Mouse (Mus musculus): ENCODE measurements around the gene Ehhadh. TPM values are rescaled to one million over a fixed set of nuclear protein-coding genes. Genes with fewer than 3 reads are reported as not detected.
A peak's percentile ranks its signal among the peaks of the same experiment; 100 is the strongest.
"Not testable (repeated sequence)": the region's sequence is repeated elsewhere in the genome, so short reads cannot be mapped to it uniquely, and the experiment has no call there.

Ehhadh gene
- total RNA-seq, 2 experiments from 2014 or later = 12.9 to 18.9 TPM

- intact Hi-C loops (cut with DNase I) = no loop called here
These were observed 16.7 kb upstream of the Ehhadh start for GRCm38 (mm10) chr16:21804258-21804657.

DNA sequence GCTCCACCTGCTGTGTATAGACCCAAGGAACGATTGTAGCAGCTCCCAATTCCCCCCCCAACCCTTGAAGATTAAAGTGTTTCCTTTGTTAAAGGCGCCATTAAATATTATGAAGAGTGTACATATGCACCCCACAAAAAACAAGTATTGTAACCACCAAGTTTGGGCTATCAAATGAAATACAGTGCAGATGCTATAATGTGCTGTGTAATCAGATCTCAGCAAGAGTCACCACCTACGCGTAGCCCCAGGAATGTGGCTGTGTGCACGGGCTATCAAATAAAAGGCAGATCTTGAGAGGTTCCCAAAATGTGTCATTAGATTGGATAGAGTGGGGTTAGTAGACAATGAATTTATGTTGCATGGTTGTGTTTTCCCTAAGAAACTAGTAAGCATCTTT is 7.5 kb upstream of the Ehhadh start:
- DNase-seq = no peak
- intact Hi-C loops (cut with DNase I) = no loop called here

More at GRCm38 (mm10) chr16:21804258-21804657, 16.7 kb upstream of the Ehhadh start:
- no peak for DNase-seq

DNA sequence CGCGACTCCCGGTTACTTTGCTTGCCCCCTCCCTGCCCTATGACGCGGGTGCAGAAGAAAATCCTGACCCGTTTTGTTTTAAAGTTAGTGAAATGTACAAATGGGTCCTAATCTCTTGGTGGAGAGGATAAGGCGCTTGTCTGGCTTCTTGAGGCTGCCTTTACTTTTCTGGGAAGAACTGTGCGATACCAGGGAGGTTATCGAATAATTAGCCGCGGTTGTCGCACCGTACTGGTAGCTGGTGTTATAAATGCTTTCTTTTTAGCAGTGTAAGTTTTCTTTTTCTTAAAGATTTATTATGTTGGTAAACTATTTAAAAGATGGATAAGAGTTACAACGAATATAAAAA is 7.1 kb upstream of the Ehhadh start:
- intact Hi-C loops (cut with DNase I) = no loop called here
- DNase-seq = no peak

DNA sequence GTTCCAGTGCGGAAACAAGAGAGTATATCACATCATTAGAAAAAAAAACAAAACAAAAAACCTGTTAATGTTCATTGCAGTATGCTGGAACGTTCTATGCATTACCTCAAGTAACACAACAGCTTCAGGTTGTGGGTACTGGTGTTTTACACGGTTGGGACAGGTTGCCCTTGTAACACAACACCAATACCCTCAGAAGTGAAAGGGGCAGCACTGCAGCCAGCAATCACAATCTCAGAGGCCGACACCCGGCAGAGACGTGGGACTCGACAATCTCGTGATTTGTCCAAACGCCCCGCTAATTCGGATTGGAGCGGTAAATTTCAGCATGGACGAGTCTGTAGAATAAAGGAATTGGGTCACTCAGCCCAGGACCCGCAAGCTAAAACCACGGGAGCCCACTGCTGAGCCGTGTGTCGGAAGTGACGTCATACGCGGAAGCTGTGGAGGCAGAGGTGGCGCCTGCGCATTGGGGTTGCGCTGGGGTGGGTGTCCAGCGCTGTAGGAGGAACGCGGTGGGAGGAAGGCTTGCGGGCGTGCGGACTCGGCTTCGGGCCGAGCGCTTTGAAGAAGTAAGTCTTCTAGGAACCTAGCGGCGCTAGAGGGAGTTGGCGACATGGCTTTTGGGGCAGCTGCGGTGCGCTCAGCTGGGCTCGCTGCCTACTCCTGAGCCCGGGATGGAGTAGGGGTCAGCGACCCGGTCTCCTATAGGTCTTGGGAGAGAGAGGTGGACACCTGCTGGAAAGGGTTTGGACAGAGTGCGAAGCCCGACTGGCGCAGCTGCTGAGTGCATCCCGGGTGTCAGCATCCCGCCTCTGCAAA is 6.5 kb upstream of the Ehhadh start, which contains the start of gene Map3k13:
TSS of gene Map3k13 (plus strand) at position 472 of the 822 bp plus-strand sequence.
- intact Hi-C loops (cut with DNase I) = no loop called here
- DNase-seq = peak; percentile 95 to 98

DNA sequence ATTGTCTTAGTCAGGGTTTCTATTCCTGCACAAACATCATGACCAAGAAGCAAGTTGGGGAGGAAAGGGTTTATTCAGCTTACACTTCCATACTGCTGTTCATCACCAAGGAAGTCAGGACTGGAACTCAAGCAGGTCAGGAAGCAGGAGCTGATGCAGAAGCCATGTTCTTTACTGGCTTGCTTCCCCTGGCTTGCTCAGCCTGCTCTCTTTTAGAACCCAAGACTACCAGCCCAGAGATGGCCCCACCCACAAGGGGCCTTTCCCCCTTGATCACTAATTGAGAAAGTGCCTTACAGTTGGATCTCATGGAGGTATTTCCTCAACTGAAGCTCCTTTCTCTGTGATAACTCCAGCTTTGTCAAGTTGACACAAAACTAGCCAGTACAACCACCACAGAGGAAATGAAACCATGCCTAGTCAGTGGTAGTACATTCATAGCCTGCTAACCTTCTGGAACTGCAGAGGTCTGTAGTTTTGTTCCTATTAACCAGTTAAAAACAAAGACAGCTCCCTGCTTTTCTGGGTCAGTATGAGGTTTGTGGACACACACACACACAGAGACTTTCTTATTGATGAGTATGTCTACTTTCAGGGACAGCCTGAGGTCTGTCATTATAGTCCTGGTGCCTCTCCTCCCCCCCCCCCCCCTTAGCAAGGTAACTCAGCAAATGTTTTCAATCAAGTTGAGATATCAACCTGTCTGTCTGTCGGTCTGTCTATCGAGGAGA is 5.6 kb upstream of the Ehhadh start:
- DNase-seq; intact Hi-C loops (cut with DNase I): not testable (repeated sequence)

DNA sequence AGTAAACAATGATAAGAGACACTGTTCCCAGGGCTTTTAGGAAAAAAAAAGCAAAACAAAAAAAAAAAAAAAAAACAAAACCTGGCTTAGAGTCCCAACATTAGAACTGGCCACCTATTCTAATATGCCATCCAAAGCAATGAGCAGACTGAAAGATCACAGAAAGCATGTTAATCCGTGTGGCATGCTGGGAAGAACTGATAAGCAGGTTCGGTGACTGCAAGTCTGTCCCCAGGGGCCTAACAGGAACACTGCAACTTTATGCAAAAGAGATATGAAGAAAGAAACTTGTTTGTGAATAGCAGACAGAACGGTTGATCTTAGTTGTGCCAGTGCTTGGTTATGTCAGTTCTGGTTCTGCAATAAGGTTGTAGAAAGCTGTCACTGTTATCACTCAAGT is 4.2 kb upstream of the Ehhadh start:
- intact Hi-C loops (cut with DNase I) = no loop called here

DNA sequence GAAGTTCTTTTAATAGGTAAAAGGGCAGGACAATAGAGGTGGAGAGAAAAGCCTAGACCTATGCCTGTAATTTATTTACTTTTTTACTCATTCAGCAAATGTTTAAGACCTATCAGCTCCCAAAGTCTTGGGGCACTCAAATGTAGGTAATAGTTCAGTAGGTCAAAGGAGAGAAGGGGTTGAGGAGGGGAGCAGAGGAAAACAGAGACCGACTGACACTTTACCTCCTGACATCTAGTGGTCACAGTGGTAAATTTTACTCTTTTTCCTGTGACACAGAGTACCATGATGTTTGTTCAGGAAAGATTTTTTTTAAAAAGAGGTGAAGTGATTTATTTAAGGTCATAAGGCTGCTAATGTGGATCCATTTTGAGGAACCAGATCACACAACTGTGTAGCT is 2.9 kb upstream of the Ehhadh start:
- DNase-seq = no peak
- intact Hi-C loops (cut with DNase I) = no loop called here

More for the DNA sequence above, 4.2 kb upstream of the Ehhadh start:
- no peak for DNase-seq

- DNase-seq = no peak
- intact Hi-C loops (cut with DNase I) = no loop called here
These were observed 1.6 kb upstream of the Ehhadh start for GRCm38 (mm10) chr16:21789180-21789579.

DNA sequence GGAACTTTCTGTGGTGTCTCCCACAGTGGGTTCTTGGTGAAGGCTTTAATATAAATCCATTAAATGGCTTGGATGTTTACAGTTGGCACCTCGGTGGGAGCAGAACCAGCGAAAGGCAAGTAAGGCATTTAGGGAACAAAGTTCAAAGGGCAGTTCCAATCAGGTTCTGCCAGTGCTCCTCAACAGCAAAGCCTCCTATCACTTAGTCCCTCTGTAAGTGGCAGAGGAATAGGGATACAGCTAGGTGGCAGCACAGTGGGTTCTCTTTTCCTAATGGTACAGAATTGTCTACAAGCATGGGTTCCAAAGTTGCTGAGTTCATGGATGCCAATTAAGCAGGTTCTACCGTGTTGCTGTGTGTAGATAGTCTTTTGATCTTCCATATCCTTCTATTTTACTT is 974 bp upstream of the Ehhadh start:
- no peak for DNase-seq
- intact Hi-C loops (cut with DNase I) = no loop called here

DNA sequence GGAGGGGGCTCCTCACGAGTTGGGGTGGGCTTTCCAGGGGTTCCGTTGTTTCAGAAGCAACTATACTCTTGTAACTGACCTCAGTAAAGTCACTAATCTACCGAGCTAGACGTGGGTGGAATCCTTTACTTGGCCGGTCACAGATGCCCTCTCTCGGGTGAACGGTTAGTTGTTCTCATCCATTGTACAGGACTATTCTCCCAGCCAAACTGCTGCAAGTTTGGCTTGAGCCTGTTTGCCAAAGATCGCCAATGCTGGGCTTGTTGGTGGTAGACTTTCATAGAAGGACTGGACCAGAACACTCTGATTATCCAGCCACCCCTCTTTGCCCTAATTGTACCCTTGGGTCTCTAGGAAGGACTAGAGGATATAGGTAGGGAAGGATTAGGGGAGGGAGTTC is 1.3 kb downstream of the Ehhadh start:
- no peak for DNase-seq
- intact Hi-C loops (cut with DNase I) = no loop called here

DNA sequence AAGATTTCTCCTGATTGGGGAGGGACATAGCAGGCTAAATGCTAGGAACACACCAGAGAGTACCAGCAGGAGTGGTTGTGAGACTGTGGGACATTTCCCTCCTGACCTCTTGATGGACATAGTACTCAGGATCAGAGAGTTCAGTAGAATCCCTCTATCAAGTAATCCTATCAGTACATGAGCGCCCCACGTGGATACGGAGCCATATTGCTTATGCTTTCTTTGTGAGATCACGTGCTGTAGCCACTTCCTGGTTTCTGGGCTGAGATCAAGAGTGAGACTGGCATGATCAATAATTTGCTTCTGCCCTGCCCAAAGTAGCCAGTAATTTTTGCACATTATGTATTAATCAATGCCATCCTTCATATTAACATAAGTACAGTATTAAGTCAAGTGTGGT is 2.6 kb downstream of the Ehhadh start:
- intact Hi-C loops (cut with DNase I) = no loop called here
- no peak for DNase-seq

DNA sequence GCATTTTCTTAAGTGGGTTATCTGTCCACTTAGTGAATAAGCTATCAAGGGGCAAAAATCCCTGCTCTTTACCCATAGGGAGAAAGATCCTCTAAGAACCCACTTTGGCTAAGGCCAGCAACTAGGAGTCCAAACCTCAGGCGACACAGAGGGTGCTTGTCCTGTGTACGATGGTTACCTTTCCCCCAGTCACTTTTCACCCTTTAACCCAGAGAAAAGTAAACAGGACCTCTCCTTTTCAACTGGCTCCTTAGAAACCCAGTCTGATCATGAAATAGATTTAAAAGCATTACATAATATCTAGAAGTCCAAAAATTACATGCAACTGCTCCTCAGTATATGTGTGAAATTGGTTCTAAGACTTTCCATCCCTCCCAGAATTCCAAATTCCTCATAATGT is 4.8 kb downstream of the Ehhadh start:
- no peak for DNase-seq
- intact Hi-C loops (cut with DNase I) = no loop called here

GRCm38 (mm10) chr16:21781895-21782294 is 5.7 kb downstream of the Ehhadh start:
- no peak for DNase-seq
- intact Hi-C loops (cut with DNase I) = no loop called here

DNA sequence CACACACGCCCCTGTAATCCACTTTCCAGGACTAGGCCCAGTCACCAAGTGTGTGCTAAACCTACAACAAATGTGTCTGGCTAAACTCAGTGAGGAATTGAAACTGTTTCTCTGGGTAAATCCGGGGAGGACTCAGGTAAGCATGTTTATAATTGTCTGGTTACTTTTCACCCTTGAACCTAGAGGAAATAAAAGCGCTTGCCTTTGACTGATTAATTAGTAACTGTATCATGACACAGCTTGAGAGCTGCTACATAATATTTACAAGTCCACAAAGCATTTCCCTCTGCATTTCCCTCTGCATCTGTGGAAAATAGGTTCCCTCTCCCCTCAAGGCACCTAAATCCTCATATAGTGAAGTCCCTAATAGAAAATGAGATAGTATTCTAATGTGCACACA is 6.3 kb downstream of the Ehhadh start:
- intact Hi-C loops (cut with DNase I) = no loop called here
- no peak for DNase-seq

GRCm38 (mm10) chr16:21779149-21779548 is 8.5 kb downstream of the Ehhadh start:
- no peak for DNase-seq
- intact Hi-C loops (cut with DNase I) = no loop called here

GRCm38 (mm10) chr16:21778293-21778866 is 9.2 kb downstream of the Ehhadh start:
- peak; percentile 42 to 53 for DNase-seq
- intact Hi-C loops (cut with DNase I) = no loop called here

DNA sequence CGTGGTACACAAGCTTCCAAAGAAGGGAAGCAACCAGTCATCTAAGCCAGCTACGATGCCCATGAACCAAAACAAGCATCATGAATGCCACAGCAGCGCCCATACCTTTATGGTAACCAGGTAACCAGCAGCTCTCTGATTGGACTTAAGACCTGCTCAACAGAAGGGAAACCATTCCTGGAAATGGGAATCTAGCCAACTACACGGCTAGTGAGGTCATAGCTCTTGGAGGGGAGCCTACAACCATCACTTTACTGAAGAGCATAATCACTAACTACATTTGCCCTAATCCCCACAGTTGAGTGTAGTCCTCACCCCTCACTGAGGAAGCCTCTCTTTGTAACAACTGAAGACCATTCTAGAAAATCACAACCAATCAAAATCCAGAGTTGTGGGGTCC is 12.9 kb downstream of the Ehhadh start:
- no peak for DNase-seq
- intact Hi-C loops (cut with DNase I) = no loop called here

GRCm38 (mm10) chr16:21769667-21770066 is 17.9 kb downstream of the Ehhadh start:
- DNase-seq = peak in 1 of 2 experiments; percentile 30
- intact Hi-C loops (cut with DNase I) = loop anchor here (1.0 to 5.0 kb wide), 3 partner anchors 46 to 282 kb away; no protein-coding TSS in a partner anchor

- DNase-seq = peak in 1 of 2 experiments; percentile 15
- intact Hi-C loops (cut with DNase I) = loop anchor here (5.0 kb wide), 2 partner anchors 231 to 281 kb away; no protein-coding TSS in a partner anchor
These were observed 19.4 kb downstream of the Ehhadh start for GRCm38 (mm10) chr16:21768255-21768654.

DNA sequence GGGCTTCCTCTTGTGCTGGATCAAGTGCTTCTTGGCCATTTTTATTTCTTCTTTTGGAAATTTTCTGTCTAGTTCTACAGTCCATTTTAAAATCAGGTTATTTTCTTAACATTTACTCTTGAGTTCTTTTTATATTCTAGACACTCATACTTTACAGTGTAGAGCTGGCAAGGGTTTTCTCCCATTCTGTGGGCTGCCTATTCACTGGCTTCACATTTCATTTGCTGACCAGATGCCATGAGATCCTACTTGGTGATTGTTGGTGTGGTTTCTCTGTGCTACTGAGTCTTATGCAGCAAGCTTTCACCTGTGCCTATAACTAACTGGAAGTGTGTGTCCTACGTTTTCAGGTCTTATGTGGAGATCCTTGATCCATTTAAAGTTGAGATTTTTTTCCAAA is 29.2 kb downstream of the Ehhadh start:
- intact Hi-C loops (cut with DNase I) = no loop called here
- no peak for DNase-seq

- intact Hi-C loops (cut with DNase I) = no loop called here
These were observed 44.2 kb downstream of the Ehhadh start for GRCm38 (mm10) chr16:21743401-21743800.

More at GRCm38 (mm10) chr16:21743401-21743800, 44.2 kb downstream of the Ehhadh start:
- peak; percentile 35 to 48 for DNase-seq

Data from heart, postnatal 10 days (tissue).